Mouse (Mus musculus) heart, adult 9 months (tissue): ENCODE results near the gene 4933406M09Rik.

ENCODE experiments used
- DNase-seq, 2 experiments: peaks; one replicate each; pipeline ENCODE4 v3.0.0; 2022; ENCODE audit warnings: low spot score in 2 of 2

Gene 4933406M09Rik

DNA sequence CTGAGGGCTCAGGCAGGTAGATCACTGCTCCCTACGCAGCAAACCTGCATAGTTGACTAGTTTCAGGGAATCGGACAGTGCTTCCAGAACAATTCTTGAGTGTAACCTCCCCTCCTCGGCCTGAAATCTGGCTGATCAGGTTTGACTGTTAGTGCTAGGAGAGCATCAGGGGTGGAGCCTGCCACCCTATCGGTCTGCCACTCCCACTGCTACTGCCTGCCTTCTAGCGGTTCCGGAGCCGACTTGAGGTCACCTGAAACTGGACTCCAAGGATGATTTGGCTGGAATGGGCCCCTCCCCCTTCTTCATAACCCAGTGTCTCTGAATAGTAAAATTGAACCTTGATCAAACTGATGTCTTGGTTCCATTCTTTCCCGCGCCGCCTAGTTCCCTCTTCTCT, 47.3 kb downstream of the 4933406M09Rik start:
- DNase-seq = no peak

- no peak for DNase-seq
These were observed 47.7 kb downstream of the 4933406M09Rik start for GRCm38 (mm10) chr1:134433473-134433872.

DNA sequence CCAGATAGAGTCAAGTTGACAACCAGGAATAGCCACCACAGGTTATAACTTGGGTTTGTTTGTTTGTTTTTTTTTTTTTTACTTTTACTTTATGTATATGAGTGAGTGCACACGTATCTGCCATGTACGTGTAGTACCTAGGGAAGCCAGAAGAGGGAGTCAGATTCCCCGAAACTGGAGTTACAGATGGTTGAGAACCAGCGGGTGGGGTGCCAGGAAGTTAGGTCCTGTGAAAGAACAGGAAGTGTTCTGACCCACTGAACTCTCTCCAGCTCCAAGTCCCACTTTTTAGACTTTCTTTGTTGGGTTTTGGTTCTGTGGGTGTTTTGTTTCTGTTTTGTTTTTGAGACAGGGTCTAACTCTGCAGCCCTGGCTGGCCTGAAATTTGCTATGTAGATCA, 49.7 kb downstream of the 4933406M09Rik start:
- DNase-seq = peak in 1 of 2 experiments; percentile 26

DNA sequence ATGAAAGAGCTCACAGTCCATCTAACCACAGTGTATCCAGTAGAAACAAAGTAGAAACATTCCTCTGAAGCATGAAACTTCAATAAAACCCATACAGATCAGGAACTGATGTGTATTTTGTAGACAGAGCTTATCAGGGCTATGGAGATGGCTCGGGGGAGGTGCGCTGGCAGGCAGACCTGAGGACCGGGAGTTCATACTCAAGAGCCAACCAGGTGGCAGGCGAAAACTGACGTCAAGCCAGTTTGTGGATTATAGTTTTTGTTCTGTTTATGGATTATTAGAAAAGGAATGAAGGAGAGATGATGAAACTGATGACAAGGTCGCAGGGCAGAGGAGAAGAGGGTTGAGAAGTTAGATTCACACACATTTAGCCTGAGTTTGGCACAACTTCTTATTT, 54.7 kb downstream of the 4933406M09Rik start:
- no peak for DNase-seq
